Mouse (Mus musculus): ENCODE measurements around the gene Gng7.

The Gng7 gene

GRCm38 (mm10) chr10:81025639-81026275 is 11.0 kb upstream of the Gng7 start, which contains the start of gene Diras1:
Gene Diras1, minus strand, starts transcription at chr10:81025662.
- in situ Hi-C loops (cut with MseI, MboI) = no loop called here

- in situ Hi-C loops (cut with MseI, MboI) = no loop called here
Observed at GRCm38 (mm10) chr10:81025047-81025621, 10.4 kb upstream of the Gng7 start.

- in situ Hi-C loops (cut with MseI, MboI) = no loop called here
Observed at GRCm38 (mm10) chr10:81024346-81024937, 9.7 kb upstream of the Gng7 start.

GRCm38 (mm10) chr10:81022744-81023143 is 8.0 kb upstream of the Gng7 start:
- in situ Hi-C loops (cut with MseI, MboI) = no loop called here

- in situ Hi-C loops (cut with MseI, MboI) = no loop called here
Observed at GRCm38 (mm10) chr10:81021547-81022110, 6.9 kb upstream of the Gng7 start.

GRCm38 (mm10) chr10:81020207-81020606 is 5.5 kb upstream of the Gng7 start:
- in situ Hi-C loops (cut with MseI, MboI) = no loop called here

- in situ Hi-C loops (cut with MseI, MboI) = no loop called here
Observed at GRCm38 (mm10) chr10:81019687-81020086, 4.9 kb upstream of the Gng7 start.

GRCm38 (mm10) chr10:81018326-81018725 is 3.6 kb upstream of the Gng7 start:
- in situ Hi-C loops (cut with MseI, MboI) = no loop called here

- in situ Hi-C loops (cut with MseI, MboI) = no loop called here
Observed at GRCm38 (mm10) chr10:81016645-81017044, 1.9 kb upstream of the Gng7 start.

GRCm38 (mm10) chr10:81015666-81016065 is 921 bp upstream of the Gng7 start:
- in situ Hi-C loops (cut with MseI, MboI) = no loop called here

- in situ Hi-C loops (cut with MseI, MboI) = no loop called here
Observed at GRCm38 (mm10) chr10:81010851-81011250, 3.9 kb downstream of the Gng7 start.

- in situ Hi-C loops (cut with MseI, MboI) = no loop called here
Observed at GRCm38 (mm10) chr10:81007240-81007639, 7.5 kb downstream of the Gng7 start.

- in situ Hi-C loops (cut with MseI, MboI) = no loop called here
Observed at GRCm38 (mm10) chr10:81006005-81006677, 8.6 kb downstream of the Gng7 start.

GRCm38 (mm10) chr10:81001161-81001560 is 13.6 kb downstream of the Gng7 start:
- in situ Hi-C loops (cut with MseI, MboI) = no loop called here

- in situ Hi-C loops (cut with MseI, MboI) = no loop called here
Observed at GRCm38 (mm10) chr10:81000197-81001062, 14.3 kb downstream of the Gng7 start.

GRCm38 (mm10) chr10:80999362-81000196 is 15.2 kb downstream of the Gng7 start:
- in situ Hi-C loops (cut with MseI, MboI) = loop anchor here in 1 of 2 experiments (5.0 kb wide), 1 partner anchor 43 kb away; no protein-coding TSS in a partner anchor

GRCm38 (mm10) chr10:80998778-80999177 is 16.0 kb downstream of the Gng7 start:
- in situ Hi-C loops (cut with MseI, MboI) = loop anchor here in 1 of 2 experiments (5.0 kb wide), 1 partner anchor 44 kb away; no protein-coding TSS in a partner anchor

- in situ Hi-C loops (cut with MseI, MboI) = loop anchor here in 1 of 2 experiments (5.0 kb wide), 1 partner anchor 44 kb away; no protein-coding TSS in a partner anchor
Observed at GRCm38 (mm10) chr10:80998021-80998420, 16.7 kb downstream of the Gng7 start.

- in situ Hi-C loops (cut with MseI, MboI) = loop anchor here in 1 of 2 experiments (5.0 kb wide), 1 partner anchor 45 kb away; no protein-coding TSS in a partner anchor
Observed at GRCm38 (mm10) chr10:80997332-80997731, 17.4 kb downstream of the Gng7 start.

GRCm38 (mm10) chr10:80996501-80996900 is 18.2 kb downstream of the Gng7 start:
- in situ Hi-C loops (cut with MseI, MboI) = loop anchor here in 1 of 2 experiments (5.0 kb wide), 1 partner anchor 46 kb away; no protein-coding TSS in a partner anchor
